Mouse (Mus musculus) liver, embryonic 13.5 days (tissue): ENCODE results near the gene Ddx23. TPM values are rescaled to one million over a fixed set of nuclear protein-coding genes. Genes with fewer than 3 reads are reported as not detected.
A peak's percentile ranks its signal among the peaks of the same experiment; 100 is the strongest.

Source experiments
- ATAC-seq: fragments of 200-750 bp; cut with Nextera tagmentation; 2 replicates; pipeline ENCODE4 v1.8.0; 2017; ENCODE audit warnings: low read depth, mild to moderate bottlenecking, moderate number of reproducible peaks, moderate library complexity
- DNase-seq: peaks from one replicate; pipeline ENCODE4 v3.0.0; 2022
- H3K27ac ChIP-seq: fragments of 300-500 bp; sonication (generic); 2 replicates; pipeline ENCODE4 v1.5.1; 2015; ENCODE audit warnings: moderate library complexity, mild to moderate bottlenecking, inconsistent platforms
- H3K27me3 ChIP-seq: fragments of 300-500 bp; sonication (generic); 2 replicates; pipeline ENCODE4 v1.6.1; 2015; ENCODE audit warnings: mild to moderate bottlenecking, inconsistent platforms
- H3K36me3 ChIP-seq: fragments of 300-500 bp; sonication (generic); 2 replicates; pipeline ENCODE4 v1.6.1; 2015; ENCODE audit warnings: mild to moderate bottlenecking, inconsistent platforms
- H3K4me1 ChIP-seq: fragments of 300-500 bp; sonication (generic); replicated peaks from 2 replicates; pipeline ENCODE4 v1.6.1; 2015; ENCODE audit warnings: inconsistent platforms
- H3K4me2 ChIP-seq: fragments of 300-500 bp; sonication (generic); 2 replicates; pipeline ENCODE4 v1.6.1; 2015; ENCODE audit warnings: inconsistent platforms, mild to moderate bottlenecking, moderate library complexity
- H3K4me3 ChIP-seq: fragments of 300-500 bp; sonication (generic); replicated peaks from 2 replicates; pipeline ENCODE4 v1.5.1; 2015; ENCODE audit warnings: mild to moderate bottlenecking, inconsistent platforms
- H3K9ac ChIP-seq: fragments of 300-500 bp; sonication (generic); 2 replicates; pipeline ENCODE4 v1.6.1; 2015; ENCODE audit warnings: mild to moderate bottlenecking, inconsistent platforms
- H3K9me3 ChIP-seq: fragments of 300-500 bp; sonication (generic); replicated peaks from 2 replicates; pipeline ENCODE4 v1.6.1; 2016; ENCODE audit warnings: inconsistent platforms
- WGBS: fragments of 180-500 bp; shearing (Covaris S2); methylation state at CpG from one replicate; pipeline ENCODE4 v1.1.7; 2015; ENCODE audit not compliant: insufficient replicate concordance; 5-methylcytosine and 5-hydroxymethylcytosine counted together
- polyA plus RNA-seq: library from polyadenylated mRNA; unstranded; fragments of >200 nt; fragmentation: Nextera tagmentation; extraction: Ambion mirVana; gene quantifications from 2 replicates; pipeline ENCODE4 v1.2.1, GENCODE M21; 2015

The Ddx23 gene
- polyA plus RNA-seq, 1 experiment from 2014 or later, result 14.7 TPM

- Histone ChIP-seq H3K27me3 (peaks cover 75% of the 10 kb centered on the region), H3K4me1 (peaks cover 21% of the 10 kb centered on the region), H3K4me3 (no peak overlapping the region), H3K9ac (no peak overlapping the region), H3K27ac (no peak overlapping the region), H3K36me3 (no peaks in the 10 kb centered on the region), H3K9me3 (no peaks in the 10 kb centered on the region), H3K4me2 (no peak overlapping the region)
- DNase-seq (no peak), ATAC-seq (no peak)
- WGBS, result 66% methylated on average over 7 of the region's 7 CpGs
These were observed 11.0 kb upstream of the Ddx23 start for GRCm38 (mm10) chr15:98673732-98674131.

- Histone ChIP-seq H3K36me3 (no peaks in the 10 kb centered on the region), H3K9ac (no peak overlapping the region), H3K27me3 (peaks cover 63% of the 10 kb centered on the region), H3K9me3 (no peaks in the 10 kb centered on the region), H3K4me2 (no peak overlapping the region), H3K27ac (no peak overlapping the region), H3K4me1 (peaks cover 16% of the 10 kb centered on the region), H3K4me3 (no peak overlapping the region)
- DNase-seq (no peak), ATAC-seq (no peak)
- 44% methylated on average over 4 of the region's 4 CpGs for WGBS
These were observed 9.9 kb upstream of the Ddx23 start for GRCm38 (mm10) chr15:98672592-98672991.

- H3K27me3 ChIP-seq, result no peaks in the 10 kb centered on the region
- ATAC-seq (no peak), DNase-seq (no peak)
- H3K27ac ChIP-seq, result no peak overlapping the region
- H3K9ac ChIP-seq, result no peak overlapping the region
- 69% methylated on average over 11 of the region's 11 CpGs for WGBS
- no peak overlapping the region for H3K4me2 ChIP-seq
- H3K9me3 ChIP-seq, result no peaks in the 10 kb centered on the region
- H3K36me3 ChIP-seq, result peaks cover 13% of the 10 kb centered on the region
- H3K4me1 ChIP-seq, result peaks cover 22% of the 10 kb centered on the region
- no peak overlapping the region for H3K4me3 ChIP-seq
These were observed 1.6 kb upstream of the Ddx23 start for GRCm38 (mm10) chr15:98664042-98664907.

GRCm38 (mm10) chr15:98662198-98662566 lies 512 bp downstream of the Ddx23 start:
- DNase-seq (peak; percentile 54), ATAC-seq (peak; percentile 39)
- peak overlapping the region; percentile 88 for H3K27ac ChIP-seq
- no peaks in the 10 kb centered on the region for H3K9me3 ChIP-seq
- H3K4me3 ChIP-seq, result peak overlapping the region; percentile 77
- H3K4me2 ChIP-seq, result peak overlapping the region; percentile 83
- H3K36me3 ChIP-seq, result peaks cover 34% of the 10 kb centered on the region
- WGBS, result under 1% methylated on average over 14 of the region's 14 CpGs
- peaks cover 22% of the 10 kb centered on the region for H3K4me1 ChIP-seq
- no peaks in the 10 kb centered on the region for H3K27me3 ChIP-seq
- peak overlapping the region; percentile 89 for H3K9ac ChIP-seq

- WGBS, result 86% methylated on average over 15 of the region's 15 CpGs
- Histone ChIP-seq H3K27me3 (no peaks in the 10 kb centered on the region), H3K4me3 (no peak overlapping the region), H3K9ac (no peak overlapping the region), H3K9me3 (no peaks in the 10 kb centered on the region), H3K36me3 (peaks cover 84% of the 10 kb centered on the region), H3K27ac (no peak overlapping the region), H3K4me1 (peaks cover 17% of the 10 kb centered on the region), H3K4me2 (no peak overlapping the region)
- DNase-seq (no peak), ATAC-seq (no peak)
These were observed 5.5 kb downstream of the Ddx23 start for GRCm38 (mm10) chr15:98656982-98657751.

DNA sequence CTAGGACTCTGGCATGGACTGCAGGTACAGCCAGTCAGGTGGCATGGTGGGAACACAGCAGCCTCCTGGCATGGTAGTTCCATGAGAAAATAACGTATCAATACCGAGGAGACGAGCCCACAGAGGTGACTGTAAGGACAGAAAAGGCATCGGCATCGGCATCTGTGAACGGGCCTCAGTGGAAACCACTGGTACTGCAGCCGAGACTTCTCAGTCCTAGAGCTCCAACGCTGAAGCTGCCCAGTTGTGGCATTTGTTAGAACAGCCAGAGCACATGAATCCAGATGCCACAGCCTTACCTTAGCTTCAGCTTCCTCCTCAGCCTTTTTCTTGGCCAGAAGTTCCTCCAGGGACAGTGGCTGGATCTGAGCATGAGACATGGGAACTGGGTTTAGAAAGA lies 10.5 kb downstream of the Ddx23 start:
- Histone ChIP-seq H3K4me2 (no peak overlapping the region), H3K9me3 (no peaks in the 10 kb centered on the region), H3K27ac (no peak overlapping the region), H3K4me3 (no peak overlapping the region), H3K36me3 (peaks cover 100% of the 10 kb centered on the region), H3K27me3 (no peaks in the 10 kb centered on the region), H3K4me1 (no peaks in the 10 kb centered on the region), H3K9ac (no peak overlapping the region)
- ATAC-seq (no peak), DNase-seq (no peak)
- WGBS, result 87% methylated on average over 8 of the region's 8 CpGs

DNA sequence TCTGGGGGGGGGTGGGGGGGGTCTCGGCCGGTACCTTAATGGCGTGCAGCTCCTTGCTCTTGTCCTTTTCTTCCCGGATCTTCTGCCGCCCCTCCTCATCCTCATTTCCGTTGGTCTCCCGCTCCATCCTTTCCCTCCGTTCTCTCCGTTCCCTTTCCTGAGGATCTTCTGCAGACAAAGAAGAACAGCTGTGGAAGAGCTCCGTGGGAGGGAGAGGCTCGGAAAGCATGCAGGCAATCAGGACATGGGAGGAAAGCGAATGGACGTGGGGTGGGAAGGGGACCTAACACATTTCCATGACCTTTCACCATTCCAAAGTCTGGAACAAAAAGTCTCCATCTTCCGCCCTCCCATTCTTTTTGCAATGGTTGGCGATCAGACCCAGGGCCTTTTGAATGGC lies 11.3 kb downstream of the Ddx23 start:
- 91% methylated on average over 15 of the region's 15 CpGs for WGBS
- no peaks in the 10 kb centered on the region for H3K9me3 ChIP-seq
- H3K27me3 ChIP-seq, result no peaks in the 10 kb centered on the region
- no peak for DNase-seq
- H3K4me1 ChIP-seq, result no peaks in the 10 kb centered on the region
- H3K36me3 ChIP-seq, result peaks cover 100% of the 10 kb centered on the region
- no peak overlapping the region for H3K4me2 ChIP-seq
- H3K27ac ChIP-seq, result no peak overlapping the region
- ATAC-seq, result no peak
- no peak overlapping the region for H3K9ac ChIP-seq
- no peak overlapping the region for H3K4me3 ChIP-seq

GRCm38 (mm10) chr15:98648071-98648470 lies 14.6 kb downstream of the Ddx23 start:
- H3K4me3 ChIP-seq, result no peak overlapping the region
- no peak for ATAC-seq
- no peak overlapping the region for H3K9ac ChIP-seq
- no peaks in the 10 kb centered on the region for H3K27me3 ChIP-seq
- WGBS, result 85% methylated on average over 3 of the region's 3 CpGs
- H3K9me3 ChIP-seq, result no peaks in the 10 kb centered on the region
- H3K4me1 ChIP-seq, result no peaks in the 10 kb centered on the region
- no peak for DNase-seq
- H3K36me3 ChIP-seq, result peaks cover 96% of the 10 kb centered on the region
- no peak overlapping the region for H3K27ac ChIP-seq
- H3K4me2 ChIP-seq, result no peak overlapping the region

GRCm38 (mm10) chr15:98647308-98647707 lies 15.4 kb downstream of the Ddx23 start:
- ATAC-seq, result no peak
- Histone ChIP-seq H3K27me3 (no peaks in the 10 kb centered on the region), H3K27ac (no peak overlapping the region), H3K9ac (no peak overlapping the region), H3K36me3 (peaks cover 88% of the 10 kb centered on the region), H3K4me3 (no peak overlapping the region), H3K4me2 (no peak overlapping the region), H3K4me1 (no peaks in the 10 kb centered on the region), H3K9me3 (no peaks in the 10 kb centered on the region)
- no peak for DNase-seq
- 84% methylated on average over 10 of the region's 10 CpGs for WGBS

DNA sequence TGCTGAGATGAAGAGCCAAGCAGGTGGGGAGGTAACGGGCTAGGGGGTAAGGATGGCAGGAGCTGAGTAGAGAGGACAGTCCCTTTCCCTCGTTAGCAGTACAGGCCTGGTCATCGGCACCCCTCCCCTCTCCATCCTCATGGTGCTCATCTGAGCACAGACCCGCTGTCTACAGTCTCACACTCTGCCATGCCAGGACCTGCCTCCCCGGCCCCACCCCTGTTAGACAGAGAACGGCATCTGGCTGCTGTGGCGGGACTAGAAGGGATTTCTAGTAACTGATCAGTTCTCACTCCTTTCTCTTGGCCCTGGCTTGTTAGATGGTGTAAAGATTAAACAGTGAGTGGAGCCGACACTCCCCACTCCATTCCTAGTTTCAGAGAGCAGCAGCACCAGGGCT lies 16.0 kb downstream of the Ddx23 start:
- no peaks in the 10 kb centered on the region for H3K4me1 ChIP-seq
- no peak for ATAC-seq

DNA sequence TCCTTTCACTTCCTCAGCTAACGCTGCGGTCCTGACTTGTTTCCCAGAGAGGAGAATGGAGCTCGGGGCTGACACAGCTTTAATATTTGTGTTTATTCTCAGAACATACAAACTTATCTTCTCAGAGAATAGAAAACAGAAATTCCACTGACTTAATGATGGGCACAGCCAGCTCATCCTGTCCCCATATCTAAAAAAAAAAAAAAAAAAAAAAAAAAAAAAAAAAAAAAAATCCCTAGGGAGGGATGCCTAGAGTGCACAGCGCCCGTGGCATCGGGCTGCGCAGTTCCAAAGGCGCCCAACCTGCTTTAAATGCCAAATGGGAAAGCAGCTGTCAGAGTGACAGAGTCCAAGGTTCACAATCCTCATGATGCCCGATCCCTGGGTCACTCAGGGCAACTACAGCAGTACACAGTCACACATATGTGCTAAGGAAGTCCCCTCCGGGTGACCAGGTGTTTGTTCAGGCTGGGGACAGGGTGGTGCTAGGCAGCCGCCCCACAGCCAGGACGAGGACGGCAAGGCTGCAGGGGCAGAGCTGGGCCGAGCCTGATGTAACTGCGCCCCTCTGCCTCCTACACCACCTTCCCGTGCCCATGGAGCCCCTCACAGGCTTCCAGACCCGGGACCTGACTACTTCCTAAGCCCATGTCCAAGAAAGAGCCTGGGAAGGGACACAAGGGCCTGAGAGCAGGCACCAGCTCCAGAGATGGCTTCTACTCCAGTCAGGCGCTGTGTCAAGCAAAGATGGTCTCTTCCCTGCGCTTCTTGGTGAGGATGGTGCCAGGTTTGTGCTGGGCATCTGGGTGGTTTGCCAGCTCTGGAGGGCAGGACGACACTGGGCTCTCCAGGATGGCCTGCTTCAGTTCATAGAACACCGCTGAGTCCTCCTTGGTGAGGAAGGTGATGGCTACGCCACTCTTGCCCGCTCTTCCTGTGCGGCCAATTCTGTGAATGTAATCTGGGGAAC lies 17.4 kb downstream of the Ddx23 start:
- Histone ChIP-seq H3K4me2 (no peak overlapping the region), H3K27ac (no peak overlapping the region), H3K9me3 (no peaks in the 10 kb centered on the region), H3K4me3 (no peak overlapping the region), H3K9ac (no peak overlapping the region), H3K36me3 (peaks cover 68% of the 10 kb centered on the region), H3K27me3 (peaks cover 13% of the 10 kb centered on the region), H3K4me1 (no peaks in the 10 kb centered on the region)
- WGBS, result 89% methylated on average over 24 of the region's 24 CpGs
- no peak for ATAC-seq
- DNase-seq, result no peak

More for the DNA sequence above, 16.0 kb downstream of the Ddx23 start:
- Histone ChIP-seq H3K9ac (no peak overlapping the region), H3K36me3 (peaks cover 82% of the 10 kb centered on the region), H3K9me3 (no peaks in the 10 kb centered on the region), H3K4me2 (no peak overlapping the region), H3K27me3 (no peaks in the 10 kb centered on the region), H3K4me3 (no peak overlapping the region), H3K27ac (no peak overlapping the region)
- 84% methylated on average over 8 of the region's 8 CpGs for WGBS
- DNase-seq, result no peak
